Mouse (Mus musculus): ENCODE measurements around the gene Gtf3c2. TPM values are rescaled to one million over a fixed set of nuclear protein-coding genes. Genes with fewer than 3 reads are reported as not detected.

The Gtf3c2 gene
- total and polyA plus RNA-seq, 2 experiments from 2014 or later = 20.5 to 42.7 TPM

DNA sequence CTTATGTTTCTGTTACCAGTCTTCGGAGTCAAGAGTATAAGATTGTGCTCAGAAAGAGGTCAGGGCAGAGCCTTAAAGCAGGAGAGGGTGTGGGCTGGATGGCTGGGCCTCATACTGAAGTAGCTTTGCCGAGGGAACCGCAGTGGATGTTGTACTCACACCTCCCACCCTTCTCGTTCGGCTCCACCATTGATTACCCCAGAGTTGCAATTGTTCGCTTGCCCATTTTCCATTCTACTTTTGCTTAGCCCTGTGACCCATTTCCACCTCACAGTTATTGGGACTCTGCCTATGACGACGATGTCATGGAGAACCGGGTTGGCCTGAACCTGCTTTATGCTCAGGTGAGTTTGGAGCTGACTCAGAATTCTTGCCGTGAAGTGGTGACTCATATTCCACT is 16.3 kb upstream of the Gtf3c2 start:
- H3K27ac ChIP-seq (ENCODE audit: low read depth) = no peak overlapping the region
- H3K4me2 ChIP-seq (ENCODE audit: low read depth, low read length) = no peak overlapping the region
- no peak for DNase-seq (ENCODE audit: low spot score)
- 0 out of 2 replicates have a peak, but pooled peaks cover 4% of the 10 kb centered on the region for H3K9me3 ChIP-seq (replicated peaks; ENCODE audit: control insufficient read depth, low read length)
- H3K4me1 ChIP-seq (ENCODE audit: control insufficient read depth, insufficient read depth) = peaks cover 15% of the 10 kb centered on the region
- peaks cover 58% of the 10 kb centered on the region for H3K36me3 ChIP-seq (replicated peaks; ENCODE audit: control insufficient read depth, insufficient read depth, low read length)
- TF ChIP-seq EP300 (IDR thresholded peaks at IDR 0.05; ENCODE audit: low read depth) (no peak), CTCF (IDR thresholded peaks at IDR 0.05; ENCODE audit: low read depth) (no peak)
- no peaks in the 10 kb centered on the region for H3K27me3 ChIP-seq (ENCODE audit: control insufficient read depth, insufficient read depth, low read length)
- H3K4me3 ChIP-seq (ENCODE audit: low read depth, low read length) = no peak overlapping the region
- H3K9ac ChIP-seq (replicated peaks; ENCODE audit: low read depth, low read length) = no peak overlapping the region
- 90% methylated on average over 10 of the region's 10 CpGs for WGBS
- ATAC-seq (ENCODE audit: insufficient read depth, low read depth) = no peak

DNA sequence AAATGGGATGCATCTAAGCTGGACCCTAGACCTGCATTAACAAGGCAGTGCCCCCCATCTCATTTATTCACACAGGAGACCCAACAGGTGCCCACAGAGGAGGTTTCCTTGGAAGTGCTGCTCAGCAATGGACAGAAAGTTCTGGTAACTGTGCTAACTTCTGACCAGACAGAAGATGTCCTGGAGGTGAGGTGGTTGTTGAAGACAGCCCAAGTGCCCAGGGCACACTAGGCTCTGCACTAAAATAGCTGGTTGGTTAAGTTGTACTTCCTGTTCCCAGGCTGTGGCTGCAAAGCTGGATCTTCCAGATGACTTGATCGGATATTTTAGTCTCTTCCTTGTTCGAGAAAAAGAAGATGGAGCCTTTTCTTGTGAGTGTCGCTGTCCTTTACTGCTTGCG is 15.7 kb upstream of the Gtf3c2 start:
- H3K27ac ChIP-seq (ENCODE audit: low read depth) = no peak overlapping the region
- TF ChIP-seq CTCF (IDR thresholded peaks at IDR 0.05; ENCODE audit: low read depth) (no peak), EP300 (IDR thresholded peaks at IDR 0.05; ENCODE audit: low read depth) (no peak)
- no peak overlapping the region for H3K4me2 ChIP-seq (ENCODE audit: low read depth, low read length)
- peaks cover 63% of the 10 kb centered on the region for H3K36me3 ChIP-seq (replicated peaks; ENCODE audit: control insufficient read depth, insufficient read depth, low read length)
- WGBS = 82% methylated on average over 4 of the region's 4 CpGs
- peaks cover 15% of the 10 kb centered on the region for H3K4me1 ChIP-seq (ENCODE audit: control insufficient read depth, insufficient read depth)
- ATAC-seq (ENCODE audit: insufficient read depth, low read depth) = no peak
- H3K27me3 ChIP-seq (ENCODE audit: control insufficient read depth, insufficient read depth, low read length) = no peaks in the 10 kb centered on the region
- H3K4me3 ChIP-seq (ENCODE audit: low read depth, low read length) = no peak overlapping the region
- H3K9ac ChIP-seq (replicated peaks; ENCODE audit: low read depth, low read length) = no peak overlapping the region
- DNase-seq (ENCODE audit: low spot score) = no peak
- 0 out of 2 replicates have a peak, but pooled peaks cover 4% of the 10 kb centered on the region for H3K9me3 ChIP-seq (replicated peaks; ENCODE audit: control insufficient read depth, low read length)

DNA sequence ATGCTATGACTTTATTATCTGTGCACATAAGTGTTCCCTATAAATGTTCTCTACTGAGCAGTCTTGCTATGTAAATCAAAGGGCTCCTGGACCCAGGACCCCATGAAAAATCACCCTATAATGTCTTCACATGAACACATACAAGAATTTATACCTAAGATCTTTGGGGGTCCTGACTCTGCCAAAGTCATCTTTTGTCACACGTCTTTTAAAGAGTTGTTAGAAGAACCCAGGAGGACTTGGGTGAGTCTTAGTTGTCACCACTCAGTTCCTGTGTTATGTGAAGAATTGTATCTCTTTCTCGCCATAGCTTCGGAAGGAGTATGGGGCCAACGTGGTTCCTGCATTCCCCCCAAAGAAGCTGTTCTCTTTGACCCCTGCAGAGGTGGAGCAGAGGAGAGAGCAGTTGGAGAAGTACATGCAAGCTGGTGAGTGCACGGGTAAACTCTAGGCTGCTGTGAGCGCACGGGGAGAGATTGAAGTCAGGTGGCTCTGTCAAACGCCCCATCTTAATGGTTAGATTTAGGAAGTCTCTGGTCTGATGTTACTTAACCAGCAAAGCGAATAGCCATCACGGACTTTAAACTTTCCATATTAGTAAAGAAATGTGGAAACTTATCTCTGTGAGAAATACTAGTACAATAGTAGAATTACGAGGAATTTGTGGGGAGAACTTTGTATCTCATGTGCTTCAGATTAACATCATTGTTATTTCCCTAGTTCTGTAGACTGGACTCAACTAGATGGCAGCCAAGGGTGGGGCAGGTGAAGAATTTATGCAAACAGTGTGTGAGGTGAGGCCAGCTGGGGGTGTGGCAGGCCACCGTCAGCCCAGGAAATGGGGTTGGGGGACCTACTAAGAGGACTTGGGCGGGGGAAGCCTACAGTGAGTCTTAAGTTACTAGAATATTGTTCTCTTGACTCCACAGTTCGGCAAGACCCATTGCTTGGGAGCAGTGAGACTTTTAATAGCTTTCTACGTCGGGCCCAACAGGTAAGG is 14.8 kb upstream of the Gtf3c2 start:
- Histone ChIP-seq H3K36me3 (replicated peaks; ENCODE audit: control insufficient read depth, insufficient read depth, low read length) (peaks cover 64% of the 10 kb centered on the region), H3K27ac (ENCODE audit: low read depth) (no peak overlapping the region), H3K9me3 (replicated peaks; ENCODE audit: control insufficient read depth, low read length) (no peaks in the 10 kb centered on the region), H3K27me3 (ENCODE audit: control insufficient read depth, insufficient read depth, low read length) (no peaks in the 10 kb centered on the region), H3K4me2 (ENCODE audit: low read depth, low read length) (peak overlapping the region; percentile 78), H3K4me1 (ENCODE audit: control insufficient read depth, insufficient read depth) (peaks cover 15% of the 10 kb centered on the region), H3K4me3 (ENCODE audit: low read depth, low read length) (no peak overlapping the region), H3K9ac (replicated peaks; ENCODE audit: low read depth, low read length) (0 out of 2 replicates have a peak overlapping the region, but pooled peaks have one; percentile 90)
- ATAC-seq (ENCODE audit: insufficient read depth, low read depth) (no peak), DNase-seq (ENCODE audit: low spot score) (no peak)
- 92% methylated on average over 16 of the region's 16 CpGs for WGBS
- TF ChIP-seq EP300 (IDR thresholded peaks at IDR 0.05; ENCODE audit: low read depth) (no peak), CTCF (IDR thresholded peaks at IDR 0.05; ENCODE audit: low read depth) (no peak)

DNA sequence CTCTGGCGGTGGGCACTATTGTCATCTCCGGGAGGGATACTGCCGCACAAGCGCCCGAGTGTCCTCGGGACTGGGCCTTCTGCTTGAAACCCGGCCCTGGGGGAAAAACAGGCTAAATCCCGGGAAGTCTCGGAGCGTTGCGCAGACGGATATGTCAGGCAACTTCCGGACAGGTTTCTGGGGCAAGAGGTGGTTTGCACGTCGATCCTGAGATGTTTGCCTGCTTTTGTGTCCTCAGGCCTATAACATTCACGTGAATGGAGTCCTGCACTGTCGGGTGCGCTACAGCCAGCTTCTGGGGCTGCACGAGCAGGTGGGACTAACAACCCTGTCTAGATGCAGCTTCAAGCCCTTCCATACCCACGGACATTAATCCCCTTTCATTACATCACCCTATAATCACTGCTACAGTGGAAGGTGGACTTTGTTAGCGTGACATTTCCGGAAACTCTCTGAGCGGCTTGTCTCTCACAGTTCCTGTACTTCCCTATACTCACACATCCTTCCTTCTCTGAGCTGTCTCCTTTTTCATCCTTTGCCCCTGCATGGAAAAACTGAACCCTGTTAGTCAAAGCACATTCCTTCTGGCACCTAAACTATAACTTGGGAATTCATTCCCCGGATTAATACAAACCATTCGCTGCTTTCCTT is 13.8 kb upstream of the Gtf3c2 start:
- peak overlapping the region; percentile 86 for H3K4me3 ChIP-seq (ENCODE audit: low read depth, low read length)
- no peaks in the 10 kb centered on the region for H3K27me3 ChIP-seq (ENCODE audit: control insufficient read depth, insufficient read depth, low read length)
- DNase-seq (ENCODE audit: low spot score) (no peak), ATAC-seq (ENCODE audit: insufficient read depth, low read depth) (no peak)
- peak overlapping the region; percentile 89 for H3K27ac ChIP-seq (ENCODE audit: low read depth)
- TF ChIP-seq CTCF (IDR thresholded peaks at IDR 0.05; ENCODE audit: low read depth) = no peak
- peaks cover 15% of the 10 kb centered on the region for H3K4me1 ChIP-seq (ENCODE audit: control insufficient read depth, insufficient read depth)
- peak overlapping the region; percentile 90 for H3K9ac ChIP-seq (replicated peaks; ENCODE audit: low read depth, low read length)
- peak overlapping the region; percentile 78 for H3K4me2 ChIP-seq (ENCODE audit: low read depth, low read length)
- no peaks in the 10 kb centered on the region for H3K9me3 ChIP-seq (replicated peaks; ENCODE audit: control insufficient read depth, low read length)
- 10% methylated on average over 25 of the region's 25 CpGs for WGBS
- H3K36me3 ChIP-seq (replicated peaks; ENCODE audit: control insufficient read depth, insufficient read depth, low read length) = peaks cover 62% of the 10 kb centered on the region

DNA sequence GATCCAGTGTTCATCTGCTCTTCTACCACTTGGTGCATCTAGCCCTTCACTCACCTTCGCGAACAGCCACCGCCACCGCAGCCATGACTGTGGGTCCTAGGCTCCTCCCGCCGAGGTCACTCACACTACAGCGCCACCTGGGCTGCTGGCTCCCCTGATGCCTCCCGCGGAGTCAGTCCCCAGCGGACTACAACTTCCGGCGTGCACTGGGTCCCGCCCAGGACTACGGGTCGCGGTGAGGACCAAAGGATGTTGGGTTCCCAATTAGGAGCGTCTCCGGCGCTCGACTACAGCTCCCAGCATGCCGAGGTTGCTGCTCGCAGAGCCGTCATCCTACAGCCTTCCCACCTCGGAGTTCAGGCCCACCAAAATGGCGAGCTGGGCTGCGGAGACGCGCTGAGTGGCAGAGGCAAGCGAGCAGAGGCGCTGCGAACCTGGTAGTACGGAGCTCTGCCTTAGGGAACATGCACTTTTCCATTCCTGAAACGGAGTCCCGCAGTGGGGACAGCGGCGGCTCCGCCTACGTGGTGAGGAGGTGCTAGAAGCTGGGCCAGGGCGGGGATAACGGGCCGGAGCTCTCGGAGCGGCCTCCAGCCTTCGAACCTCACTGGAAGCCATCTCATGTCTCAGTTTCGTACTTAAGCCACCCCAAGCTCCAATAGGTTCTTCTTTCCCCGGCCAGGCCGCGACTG is 13.1 kb upstream of the Gtf3c2 start, which contains the start of the genes Snx17 and Eif2b4:
Gene Snx17, plus strand, starts transcription at position 289 of the 692 bp plus-strand sequence.
Gene Eif2b4, minus strand, starts transcription at position 492 of the 692 bp plus-strand sequence.
- under 1% methylated on average over 48 of the region's 48 CpGs for WGBS
- Histone ChIP-seq H3K4me3 (ENCODE audit: low read depth, low read length) (peak within 1 kb of the TSS; percentile 86), H3K4me2 (ENCODE audit: low read depth, low read length) (peak within 1 kb of the TSS; percentile 78), H3K9ac (replicated peaks; ENCODE audit: low read depth, low read length) (peak within 1 kb of the TSS; percentile 90), H3K27ac (ENCODE audit: low read depth) (peak within 1 kb of the TSS; percentile 89), H3K27me3 (ENCODE audit: control insufficient read depth, insufficient read depth, low read length) (no peaks in the 10 kb centered on the region), H3K4me1 (ENCODE audit: control insufficient read depth, insufficient read depth) (peaks cover 15% of the 10 kb centered on the region), H3K9me3 (replicated peaks; ENCODE audit: control insufficient read depth, low read length) (no peaks in the 10 kb centered on the region), H3K36me3 (replicated peaks; ENCODE audit: control insufficient read depth, insufficient read depth, low read length) (peaks cover 61% of the 10 kb centered on the region)
- TF ChIP-seq CTCF (IDR thresholded peaks at IDR 0.05; ENCODE audit: low read depth) = peak; percentile 67
- TF ChIP-seq EP300 (IDR thresholded peaks at IDR 0.05; ENCODE audit: low read depth) = no peak
- DNase-seq (ENCODE audit: low spot score) (peak; percentile 96), ATAC-seq (ENCODE audit: insufficient read depth, low read depth) (peak; percentile 94)

Measured in heart, postnatal 0 days (tissue).